Mouse (Mus musculus) liver, postnatal 0 days (tissue): Measurements from ENCODE around the gene Cpne8. TPM values are rescaled to one million over a fixed set of nuclear protein-coding genes. Genes with fewer than 3 reads are reported as not detected.

Source experiments
- ATAC-seq: fragments of 200-750 bp; cut with Nextera tagmentation; 2 replicates; pipeline ENCODE4 v1.8.0; 2017; ENCODE audit warnings: mild to moderate bottlenecking, moderate library complexity
- DNase-seq: peaks from one replicate; pipeline ENCODE4 v3.0.0-alpha.2; 2016
- H3K27ac ChIP-seq: fragments of 300-500 bp; sonication (generic); 2 replicates; pipeline ENCODE4 v1.5.1; 2014; ENCODE audit warnings: antibody characterized with exemption, moderate library complexity, mild to moderate bottlenecking, low read depth
- H3K27me3 ChIP-seq: fragments of 300-500 bp; sonication (generic); 2 replicates; pipeline ENCODE4 v1.6.1; 2014; ENCODE audit warnings: low read length, control low read depth, mixed read lengths; ENCODE audit not compliant: insufficient read depth
- H3K36me3 ChIP-seq: fragments of 300-500 bp; sonication (generic); replicated peaks from 2 replicates; pipeline ENCODE4 v1.6.1; 2014; ENCODE audit warnings: mild to moderate bottlenecking, control low read depth, low read length, moderate library complexity, mixed read lengths; ENCODE audit not compliant: insufficient read depth
- H3K4me1 ChIP-seq: fragments of 300-500 bp; sonication (generic); 2 replicates; pipeline ENCODE4 v1.6.1; 2014; ENCODE audit warnings: antibody characterized with exemption, mild to moderate bottlenecking, control low read depth; ENCODE audit not compliant: insufficient read depth
- H3K4me2 ChIP-seq: fragments of 300-500 bp; sonication (generic); 2 replicates; pipeline ENCODE4 v1.6.1; 2014; ENCODE audit warnings: low read depth, mild to moderate bottlenecking, low read length, moderate library complexity, mixed read lengths
- H3K4me3 ChIP-seq: fragments of 300-500 bp; sonication (generic); 2 replicates; pipeline ENCODE4 v1.5.1; 2014; ENCODE audit warnings: low read depth, low read length
- H3K9ac ChIP-seq: fragments of 300-500 bp; sonication (generic); replicated peaks from 2 replicates; pipeline ENCODE4 v1.6.1; 2014; ENCODE audit warnings: mild to moderate bottlenecking, moderate library complexity
- H3K9me3 ChIP-seq: fragments of 300-500 bp; sonication (generic); 2 replicates; pipeline ENCODE4 v1.6.1; 2016; ENCODE audit warnings: mild to moderate bottlenecking, control low read depth, low read length, mixed read lengths
- CTCF ChIP-seq: sonication (generic); IDR thresholded peaks from 2 replicates; pipeline ENCODE4 v1.5.1; 2016; ENCODE audit warnings: antibody characterized with exemption, low read depth
- EP300 ChIP-seq: IDR thresholded peaks from 2 replicates; pipeline ENCODE4 v1.6.1; 2016; ENCODE audit warnings: antibody characterized with exemption, low read depth, mild to moderate bottlenecking
- WGBS: fragments of 180-500 bp; shearing (Covaris S2); extraction: QIAGEN DNeasy Blood & Tissue Kit; methylation state at CpG from one replicate; pipeline ENCODE4 v1.1.7; 2014; ENCODE audit not compliant: insufficient replicate concordance; 5-methylcytosine and 5-hydroxymethylcytosine counted together
- polyA plus RNA-seq: library from polyadenylated mRNA; unstranded; fragments of >200 nt; fragmentation: Nextera tagmentation; extraction: Ambion mirVana; gene quantifications from 2 replicates; pipeline ENCODE4 v1.2.1, GENCODE M21; 2015

Gene Cpne8
- polyA plus RNA-seq, 1 experiment from 2014 or later = 2.5 TPM

GRCm38 (mm10) chr15:90446076-90446475, 233.2 kb downstream of the Cpne8 start:
- Histone ChIP-seq H3K27me3 (no peaks in the 10 kb centered on the region), H3K36me3 (no peaks in the 10 kb centered on the region), H3K27ac (no peak overlapping the region), H3K4me2 (no peak overlapping the region), H3K4me1 (no peaks in the 10 kb centered on the region), H3K4me3 (no peak overlapping the region), H3K9me3 (no peaks in the 10 kb centered on the region), H3K9ac (no peak overlapping the region)
- ATAC-seq (no peak), DNase-seq (no peak)
- no peak for TF ChIP-seq CTCF
- TF ChIP-seq EP300 = no peak
- WGBS = 82% methylated on average over 1 of the region's 1 CpGs
